Mouse (Mus musculus): ENCODE results near the gene Bbs4.

The Bbs4 gene

DNA sequence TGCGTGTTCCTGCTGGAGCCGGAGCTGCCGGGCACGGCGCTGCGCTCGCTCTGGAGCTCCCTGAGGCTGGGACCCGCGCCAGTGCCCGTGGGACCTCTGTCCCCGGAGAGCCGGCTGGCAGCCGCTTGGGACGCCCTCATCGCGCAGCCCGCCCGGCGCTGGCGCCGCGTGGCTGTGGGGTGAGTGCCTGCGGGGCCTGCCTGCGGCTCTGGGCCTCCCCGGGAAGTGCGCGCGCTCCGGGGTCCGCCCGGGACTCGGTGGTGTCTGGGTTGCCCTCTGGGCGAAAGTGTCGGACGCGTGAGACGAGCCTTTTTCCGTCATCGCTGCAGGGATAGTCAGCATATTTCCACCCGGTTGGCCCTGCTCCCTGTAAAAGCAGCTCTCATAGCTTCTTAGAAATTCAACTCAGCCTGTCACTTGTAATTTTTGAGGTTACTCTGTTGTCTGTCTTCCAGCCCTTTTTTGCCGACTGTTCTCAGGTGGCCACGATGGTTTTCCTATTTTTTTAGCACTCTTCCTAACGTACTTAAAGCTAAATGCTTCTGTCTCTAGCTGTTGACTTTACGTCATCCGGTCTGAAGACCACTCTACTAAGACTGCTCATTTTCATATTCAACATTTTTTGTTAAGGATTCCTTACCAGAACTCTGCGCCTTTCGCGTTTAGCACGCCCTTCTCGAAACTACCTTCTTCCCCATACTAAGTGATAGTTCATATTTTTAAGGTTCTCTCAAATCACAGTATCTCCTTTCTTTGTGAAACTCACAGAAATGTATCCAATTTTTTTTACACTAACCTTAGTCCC, 61.4 kb downstream of the Bbs4 start:
- no peak for DNase-seq

DNA sequence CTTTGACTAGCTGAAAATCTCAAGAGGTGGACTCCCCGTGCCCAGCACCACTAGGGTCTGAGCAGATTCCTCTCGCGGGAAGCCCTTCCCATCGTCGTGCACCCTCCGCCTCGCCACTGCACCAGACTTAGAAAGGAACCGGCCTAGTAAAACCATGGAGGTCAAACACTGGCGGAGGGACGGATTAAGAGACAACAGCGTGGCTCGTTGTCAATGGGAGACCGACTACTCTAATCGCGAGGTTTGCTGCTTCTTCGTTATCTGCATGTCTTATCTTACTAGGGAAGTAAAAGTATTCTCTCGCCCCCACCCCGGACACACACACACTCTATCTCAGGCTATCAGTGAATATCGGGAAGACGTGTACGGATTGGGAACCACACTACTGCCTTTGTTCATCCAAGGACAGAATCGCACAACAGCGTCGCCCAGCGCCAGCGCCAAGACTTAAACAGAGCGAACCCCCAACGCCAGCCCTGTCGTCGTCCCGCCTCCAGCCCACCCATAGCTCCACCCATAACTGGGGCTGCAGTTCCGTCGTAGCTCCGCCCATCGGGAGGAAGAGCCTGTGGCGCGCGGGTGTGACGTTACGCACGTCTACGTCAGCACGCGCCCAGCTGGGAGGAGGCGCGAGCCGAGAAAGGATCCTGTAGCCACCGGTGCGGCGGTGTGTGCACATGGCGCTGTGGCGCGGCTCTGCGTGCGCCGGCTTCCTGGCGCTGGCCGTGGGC, 62.2 kb downstream of the Bbs4 start, which contains the start of gene Adpgk:
TSS of gene Adpgk (plus strand) at position 602 of the 731 bp plus-strand sequence.
- peak; percentile 98 for DNase-seq

DNA sequence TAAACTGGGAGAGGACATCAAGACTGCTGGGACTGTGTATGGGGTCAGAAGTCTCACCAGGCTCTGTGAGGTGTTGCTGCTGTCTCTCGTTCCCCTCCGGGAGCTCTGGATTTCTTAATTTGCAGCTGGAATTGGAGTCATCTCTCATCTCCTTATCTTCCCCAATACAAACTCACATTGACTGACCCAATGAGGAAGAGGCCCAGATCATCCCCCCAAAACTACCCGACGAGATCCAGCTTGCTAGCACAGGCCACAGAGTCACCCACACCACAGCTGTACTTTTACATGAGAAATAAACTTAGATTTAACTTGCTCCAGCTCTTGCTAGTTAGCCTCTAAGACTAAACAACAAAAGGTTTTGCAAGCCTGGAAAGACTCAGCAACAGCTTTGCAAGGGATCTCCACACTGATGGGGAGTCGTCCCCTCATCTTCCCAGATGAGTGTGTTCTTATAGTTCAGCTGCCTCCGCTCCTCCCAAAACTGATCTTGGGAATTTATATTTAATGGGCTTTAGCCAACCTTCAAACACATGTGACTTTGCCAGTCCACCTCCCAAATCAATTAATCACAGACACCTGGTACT, 63.7 kb downstream of the Bbs4 start:
- no peak for DNase-seq

DNA sequence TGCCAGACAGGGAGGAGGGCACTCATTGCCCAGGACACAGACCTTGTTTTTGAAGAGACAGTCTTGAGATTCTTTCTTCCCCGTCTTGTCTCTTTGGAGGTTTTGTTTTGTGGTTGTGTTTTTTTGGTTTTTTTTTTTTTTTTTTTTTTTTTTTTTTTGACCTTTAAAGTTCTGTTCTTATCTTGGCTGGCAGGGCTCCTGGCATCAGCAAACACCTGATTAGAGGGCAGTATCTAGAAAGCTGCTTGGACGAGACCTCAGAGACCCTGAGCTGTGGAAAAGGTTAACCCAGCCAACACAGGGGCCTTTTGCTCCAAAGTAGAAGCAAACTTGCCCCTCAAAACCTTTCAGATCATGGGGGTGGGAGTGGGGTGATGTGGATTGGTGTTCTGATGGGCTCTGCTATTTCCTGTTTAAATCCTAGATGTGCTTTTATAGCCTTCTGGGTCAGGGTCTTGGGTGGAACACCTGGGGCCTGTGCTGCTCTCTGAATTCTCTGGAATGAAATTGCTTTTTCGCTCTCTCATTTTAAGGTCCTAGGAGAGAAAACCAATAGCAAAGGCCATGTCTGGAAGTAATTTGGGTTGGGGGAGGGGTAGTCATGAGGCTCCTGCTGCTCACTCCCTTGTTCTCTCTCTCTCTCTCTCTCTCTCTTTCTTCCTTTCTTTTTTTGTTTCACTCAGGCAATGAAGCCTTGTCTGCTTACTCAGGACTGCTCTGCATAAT, 64.5 kb downstream of the Bbs4 start:
- DNase-seq, result no peak

DNA sequence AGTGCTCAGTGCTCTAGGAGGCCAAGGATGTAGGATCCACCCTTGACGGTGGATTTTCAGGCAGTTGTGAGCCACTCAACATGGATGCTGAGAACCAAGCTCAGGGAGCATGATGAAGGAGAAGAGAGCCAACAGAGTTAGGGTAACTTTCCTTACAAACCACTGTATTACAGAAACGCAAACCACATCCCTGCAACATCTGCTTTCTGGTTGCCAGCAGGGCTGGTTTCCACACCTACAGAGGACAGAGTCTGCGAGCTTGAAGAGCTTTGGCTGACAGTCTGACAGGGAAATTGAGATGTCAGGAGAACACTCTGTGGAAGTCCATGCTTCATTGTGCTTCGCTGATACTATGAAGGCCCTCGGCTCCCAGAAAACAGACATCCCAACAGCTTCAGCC, 65.2 kb downstream of the Bbs4 start:
- DNase-seq, result no peak

DNA sequence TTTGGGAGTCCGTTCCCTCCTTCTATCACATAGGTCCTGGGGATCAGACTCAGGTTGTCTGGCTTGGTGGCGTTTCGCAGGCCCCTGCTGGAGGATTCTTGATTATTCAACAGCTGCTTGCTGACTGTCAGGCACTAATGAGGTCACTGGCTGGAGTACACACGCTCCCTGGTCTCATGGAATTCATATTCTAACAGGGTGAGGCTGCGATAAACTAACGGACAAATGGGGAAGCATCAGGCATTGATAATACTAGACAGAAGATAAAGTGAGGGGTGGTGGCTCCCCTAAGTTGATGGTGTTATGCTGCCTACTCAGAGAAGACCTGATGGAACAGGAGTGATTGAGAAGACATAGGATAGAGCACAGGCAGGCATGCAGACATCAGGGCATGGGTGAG, 67.7 kb downstream of the Bbs4 start:
- DNase-seq, result no peak

DNA sequence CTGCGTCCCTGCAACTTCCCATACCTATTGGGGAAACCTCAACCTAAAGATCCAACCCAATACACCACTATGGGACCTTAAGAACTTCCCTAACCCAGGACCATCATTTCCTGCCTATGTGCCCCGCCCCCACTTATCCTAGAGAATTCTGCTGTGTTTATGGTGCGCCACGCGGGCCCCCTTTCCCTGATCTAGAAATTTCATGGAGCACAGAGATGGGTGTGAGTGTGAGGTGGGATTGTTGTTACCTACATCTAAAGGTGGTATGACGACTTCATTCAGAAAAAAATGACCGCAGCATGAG, 70.7 kb downstream of the Bbs4 start:
- DNase-seq, result no peak

DNA sequence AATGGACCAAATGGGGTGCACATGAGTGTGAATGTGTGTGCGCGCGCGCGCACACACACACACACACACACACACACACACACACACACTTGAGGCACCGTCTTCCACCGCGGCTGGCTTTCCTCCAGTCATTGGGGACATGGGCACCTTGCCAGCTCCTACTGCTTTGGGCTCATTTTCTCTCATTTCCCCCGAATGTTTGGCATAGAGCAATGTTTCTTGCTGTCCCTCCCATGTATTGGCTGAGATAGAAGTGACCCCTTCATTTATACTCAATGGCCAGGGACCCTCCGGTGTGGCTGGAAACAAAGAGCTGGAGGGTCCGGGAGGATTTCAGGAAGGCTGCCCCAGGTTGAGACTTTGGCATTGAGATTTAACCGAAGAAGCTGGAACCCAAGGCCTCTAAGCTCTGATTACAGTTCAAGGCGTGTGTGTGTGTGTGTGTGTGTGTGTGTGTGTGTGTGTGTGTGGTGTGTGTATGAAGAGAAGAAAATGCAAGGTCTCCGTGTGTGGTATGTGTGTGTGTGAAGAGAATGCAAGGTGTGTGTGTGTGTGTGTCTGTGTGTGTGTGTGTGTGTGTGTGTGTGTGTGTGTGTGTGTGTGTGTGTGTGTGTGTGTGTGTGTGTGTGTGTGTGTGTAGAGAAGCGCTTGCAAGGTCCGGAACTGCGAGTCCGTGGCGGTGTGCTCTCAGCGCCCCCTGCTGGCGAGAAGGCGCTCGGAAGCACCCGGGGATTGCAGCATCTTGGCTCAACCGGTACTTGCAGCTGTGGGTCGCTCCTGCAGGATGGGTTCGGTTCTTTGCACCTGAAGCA, 71.2 kb downstream of the Bbs4 start:
- DNase-seq, result peak; percentile 49 to 66

DNA sequence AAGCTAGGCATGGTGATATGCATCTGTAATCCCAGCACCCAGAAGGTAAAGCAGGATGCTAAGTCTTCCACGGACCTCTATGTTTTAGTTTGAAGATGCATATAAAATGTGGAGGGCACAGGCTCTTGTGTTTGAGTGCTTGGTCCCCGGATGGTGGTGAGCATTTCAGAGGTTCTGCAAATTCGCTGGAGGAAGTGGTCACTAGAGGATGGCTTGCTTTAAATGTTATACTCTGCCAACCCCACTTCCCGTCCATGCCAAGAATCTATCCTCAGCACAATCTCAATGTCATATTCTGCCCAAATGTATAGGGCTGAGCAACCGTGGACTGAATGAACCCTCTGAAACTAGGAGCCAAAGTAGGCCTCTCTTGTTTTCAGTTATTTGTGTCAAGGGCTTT, 72.4 kb downstream of the Bbs4 start:
- no peak for DNase-seq

DNA sequence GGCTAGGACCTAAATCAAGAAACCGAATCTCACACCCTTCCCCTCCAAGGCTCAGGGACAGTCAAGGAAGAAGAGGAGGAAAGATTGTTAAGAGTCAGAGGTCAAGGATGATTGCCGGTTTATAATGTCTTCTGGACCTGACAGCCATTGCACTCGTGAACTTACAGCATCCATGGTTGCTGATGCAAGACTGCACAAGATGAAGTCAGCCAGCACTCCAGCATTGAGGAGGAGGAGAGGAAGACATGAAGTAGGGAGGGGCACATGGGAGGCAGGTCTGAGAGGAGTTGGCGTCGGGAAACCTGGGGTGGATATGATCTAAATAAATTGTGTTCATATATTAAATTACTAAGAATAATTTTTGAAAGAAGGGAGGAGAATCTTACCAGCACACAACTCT, 74.6 kb downstream of the Bbs4 start:
- no peak for DNase-seq

DNA sequence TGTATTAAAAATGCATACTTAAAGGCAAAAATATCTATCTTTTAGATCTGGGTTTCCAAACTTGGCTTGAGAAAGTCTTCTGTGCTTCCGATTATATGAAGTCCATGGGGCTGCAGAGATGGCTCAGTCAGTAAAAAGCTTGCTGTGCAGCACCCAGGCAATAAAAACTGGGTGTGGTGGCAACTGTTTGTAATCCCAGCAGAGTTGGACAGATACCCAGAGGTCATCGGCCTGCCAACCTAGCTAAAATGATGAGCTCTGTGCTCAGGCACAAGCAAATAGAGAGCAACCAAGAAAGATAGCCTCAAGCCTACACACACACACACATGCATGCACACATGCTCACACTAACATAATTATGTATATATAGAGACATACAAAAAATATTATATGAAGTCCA, 75.1 kb downstream of the Bbs4 start:
- no peak for DNase-seq

DNA sequence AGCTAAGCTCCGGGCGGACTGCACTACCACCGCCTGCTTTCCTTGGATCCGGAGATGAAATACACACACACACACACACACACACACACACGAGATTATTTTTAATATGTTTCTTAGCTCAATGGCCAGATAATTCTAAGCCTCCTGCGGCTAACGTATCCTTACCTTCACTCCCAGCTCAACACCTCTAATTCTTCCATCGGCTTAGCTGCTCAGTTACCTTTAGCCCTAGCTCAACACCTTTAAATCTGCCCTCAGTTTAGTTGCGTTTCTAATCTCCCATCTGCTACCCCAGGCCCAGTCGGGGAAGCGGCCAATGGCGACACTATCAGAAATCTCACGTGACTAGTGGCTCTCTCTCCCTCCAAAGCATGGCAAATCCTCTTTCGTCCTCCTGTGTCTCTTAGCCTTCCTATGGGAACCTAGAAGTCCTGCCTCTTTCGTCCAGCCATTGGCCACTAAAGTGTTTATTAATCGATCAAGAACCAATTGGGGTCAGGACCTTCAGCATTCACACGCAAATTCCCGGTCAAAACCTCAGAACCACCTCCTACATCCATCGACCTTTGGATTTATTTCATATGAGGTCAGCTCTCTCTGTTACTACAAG, 78.4 kb downstream of the Bbs4 start:
- no peak for DNase-seq

DNA sequence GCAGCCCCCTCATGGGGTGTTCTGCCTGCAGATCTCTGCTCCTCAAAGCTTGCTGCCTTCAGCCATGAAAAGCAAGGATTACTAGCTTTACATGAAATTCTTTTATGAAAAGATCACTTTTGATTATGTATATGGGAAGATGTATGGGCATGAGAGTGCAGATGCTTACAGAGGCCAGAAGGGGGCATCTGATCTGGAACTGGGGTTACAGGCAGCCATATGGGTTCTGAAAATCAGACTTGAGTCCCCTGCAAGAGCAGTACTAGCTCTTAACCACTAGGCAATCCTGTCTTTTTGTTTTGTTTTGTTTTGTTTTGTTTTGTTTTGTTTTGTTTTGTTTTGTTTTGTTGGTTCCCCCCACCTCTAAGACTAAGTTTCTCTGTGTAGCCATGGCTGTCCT, 80.1 kb downstream of the Bbs4 start:
- DNase-seq, result no peak
